Mouse (Mus musculus): ENCODE data around the gene Tmem144.
"Not testable (repeated sequence)": the region's sequence is repeated elsewhere in the genome, so short reads cannot be mapped to it uniquely, and the experiment has no call there.

The Tmem144 gene

DNA sequence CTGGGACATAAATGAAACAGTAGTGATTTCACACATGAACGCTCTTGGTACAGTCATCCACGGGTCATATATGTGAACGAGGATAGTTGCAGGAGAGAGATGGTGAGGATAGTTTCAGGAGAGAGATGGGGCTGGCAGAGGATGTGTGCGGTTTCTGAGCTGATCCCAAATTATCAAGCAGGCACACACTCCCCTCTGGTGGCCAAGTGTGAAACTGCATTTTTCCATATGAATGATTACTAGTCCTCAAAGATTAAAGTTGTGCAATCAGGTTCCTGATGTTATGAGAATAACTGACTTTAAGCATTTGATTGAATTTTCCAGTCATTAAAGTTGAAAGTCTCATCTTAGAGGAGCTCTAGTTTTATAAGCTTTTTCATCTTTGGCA lies 43.4 kb downstream of the Tmem144 start:
- peak; percentile 48 to 55 for DNase-seq (ENCODE audit: low spot score in 2 of 2)

DNA sequence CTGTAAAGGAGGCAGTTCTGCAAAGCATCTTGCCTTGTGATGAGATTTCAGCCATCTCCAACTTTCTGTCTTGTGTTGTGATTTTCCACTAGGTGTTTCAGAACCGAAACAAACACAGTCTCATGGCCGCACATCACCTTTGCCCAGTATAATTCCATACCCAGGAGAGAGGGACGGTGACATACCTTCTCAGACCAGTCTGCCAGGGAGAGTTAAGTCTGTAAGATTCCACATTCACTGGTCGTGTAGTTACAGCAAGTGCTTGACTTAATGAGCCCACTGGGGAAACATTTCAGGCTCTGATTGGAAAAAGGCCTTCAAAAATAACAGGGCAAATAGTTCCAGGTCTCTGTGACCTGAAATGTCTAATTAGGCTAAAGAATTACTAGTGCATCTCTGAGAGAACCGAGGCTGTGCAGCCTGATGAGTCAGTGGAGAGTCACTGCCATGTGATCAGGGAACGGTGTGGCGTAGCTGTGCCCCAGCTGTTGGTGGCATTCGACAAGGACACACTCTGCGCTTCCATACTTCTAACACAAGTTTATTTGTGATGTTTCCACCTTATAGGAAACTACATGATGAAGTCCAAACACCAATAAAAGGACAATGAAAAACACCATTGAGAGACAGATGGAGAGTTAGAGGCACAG lies 43.9 kb downstream of the Tmem144 start:
- no peak for DNase-seq (ENCODE audit: low spot score in 2 of 2)

DNA sequence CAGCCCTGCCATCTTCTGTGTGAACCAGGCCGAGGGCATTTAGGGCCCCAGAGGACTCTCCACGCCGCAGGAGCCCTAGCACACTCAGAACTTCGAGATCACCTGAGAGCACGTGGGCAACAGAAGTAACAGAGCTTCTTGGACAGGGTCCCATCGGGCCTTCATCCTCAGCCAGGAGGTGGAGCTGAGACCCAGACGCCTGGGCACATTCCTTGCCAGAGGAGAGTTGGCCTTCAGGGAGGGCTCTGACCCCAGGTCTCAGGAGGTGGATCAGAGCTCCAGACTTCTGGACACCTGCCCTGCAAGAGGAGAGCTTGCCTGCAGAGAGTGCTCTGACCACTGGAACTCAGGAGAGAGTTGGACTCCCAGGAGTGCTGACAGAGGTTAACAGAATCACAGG lies 51.8 kb downstream of the Tmem144 start:
- not testable (repeated sequence) for DNase-seq (ENCODE audit: low spot score in 2 of 2)

DNA sequence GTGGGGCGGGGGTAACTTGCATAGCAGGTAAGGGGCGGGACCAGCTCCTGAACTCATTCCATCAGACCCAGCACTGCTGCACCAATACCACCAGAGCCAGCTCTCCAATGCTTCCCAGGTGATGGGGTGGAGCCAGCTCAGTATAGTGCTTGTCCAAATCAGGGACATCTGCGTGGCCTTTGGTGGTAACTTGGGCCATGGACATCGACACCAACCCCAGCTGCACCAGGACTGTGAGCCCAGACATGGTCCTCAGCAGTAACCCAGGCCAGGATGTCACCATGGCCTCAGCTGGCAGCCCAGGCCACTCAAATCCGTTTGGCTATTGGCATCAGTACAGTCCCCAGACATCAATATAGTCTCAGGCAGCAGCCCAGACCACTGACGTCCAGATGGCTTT lies 60.3 kb downstream of the Tmem144 start:
- DNase-seq (ENCODE audit: low spot score in 2 of 2), result no peak

DNA sequence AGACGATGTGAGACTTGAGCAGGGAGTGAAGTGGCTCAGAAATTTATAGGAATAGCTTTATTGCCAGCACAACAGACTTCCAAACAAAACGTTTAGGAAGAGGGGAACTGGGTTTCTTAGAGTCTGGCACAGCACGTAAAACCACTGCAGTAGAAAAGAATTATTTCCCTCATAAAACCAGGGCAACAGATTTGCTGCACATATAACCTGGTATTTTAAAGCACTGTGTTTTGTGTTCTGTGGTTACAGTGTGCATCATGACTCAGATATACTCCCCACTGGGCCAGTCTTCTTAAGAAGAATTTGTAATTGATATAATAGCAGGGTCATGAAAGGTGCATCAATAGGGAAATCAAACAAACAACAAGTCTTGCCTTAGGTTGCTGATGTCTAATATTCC lies 62.2 kb downstream of the Tmem144 start:
- no peak for DNase-seq (ENCODE audit: low spot score in 2 of 2)

DNA sequence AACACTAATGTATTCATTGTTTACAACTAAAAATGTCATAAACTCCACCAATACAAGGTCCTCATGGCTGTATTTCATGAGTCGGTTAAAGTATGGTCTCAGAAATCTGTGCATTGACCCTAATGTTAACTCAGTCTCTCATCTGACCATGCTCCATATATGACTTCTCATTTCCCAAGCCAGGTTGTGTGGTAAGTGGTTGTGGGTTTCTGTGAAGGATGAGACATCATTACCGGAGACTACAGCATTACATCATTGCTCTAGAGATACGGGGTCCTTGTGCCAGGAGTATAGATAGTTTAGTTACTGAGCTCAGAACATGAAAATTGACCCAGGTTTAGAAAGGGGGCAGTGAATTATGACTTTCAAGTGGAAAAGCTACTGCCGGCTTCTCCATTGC lies 63.0 kb downstream of the Tmem144 start:
- DNase-seq (ENCODE audit: low spot score in 2 of 2), result no peak

DNA sequence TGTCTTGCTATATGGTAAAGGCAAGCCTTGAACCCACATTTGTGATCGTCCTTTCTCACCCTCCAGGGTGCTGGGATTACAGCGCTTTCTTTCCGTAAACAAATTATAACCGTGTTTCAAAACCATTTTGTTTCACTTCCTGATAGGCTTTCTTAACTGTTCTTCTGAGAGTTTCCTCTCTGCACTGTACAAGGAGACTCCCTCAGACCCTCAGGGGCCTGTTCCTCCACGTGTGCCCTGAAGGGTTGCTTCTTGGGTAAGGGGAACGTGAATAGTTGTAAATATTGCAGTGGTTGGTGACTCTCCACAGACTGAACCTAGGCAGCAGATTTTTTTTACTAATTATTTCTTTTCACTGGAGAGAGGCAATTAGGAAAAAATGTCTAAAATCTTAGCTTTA lies 63.6 kb downstream of the Tmem144 start:
- DNase-seq (ENCODE audit: low spot score in 2 of 2), result no peak

DNA sequence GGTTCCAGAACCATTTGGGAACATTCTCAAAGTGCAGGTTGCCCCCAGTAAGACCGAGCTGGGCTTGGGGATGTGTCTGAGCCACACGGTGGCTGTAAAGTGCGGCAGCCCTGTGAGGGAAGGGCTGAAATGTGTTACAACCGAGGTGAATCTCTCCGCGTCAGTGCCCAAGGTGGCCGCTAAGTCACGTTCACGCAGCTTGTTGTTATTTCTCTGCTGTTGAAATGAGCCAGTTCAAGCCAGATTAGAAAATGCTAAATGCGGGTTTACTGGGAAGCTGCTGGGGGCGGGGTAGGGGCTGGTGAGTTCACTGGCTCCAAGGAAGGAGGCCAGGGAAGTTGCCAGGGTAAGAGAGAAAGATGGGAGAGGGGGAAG lies 68.2 kb downstream of the Tmem144 start:
- no peak for DNase-seq (ENCODE audit: low spot score in 2 of 2)

DNA sequence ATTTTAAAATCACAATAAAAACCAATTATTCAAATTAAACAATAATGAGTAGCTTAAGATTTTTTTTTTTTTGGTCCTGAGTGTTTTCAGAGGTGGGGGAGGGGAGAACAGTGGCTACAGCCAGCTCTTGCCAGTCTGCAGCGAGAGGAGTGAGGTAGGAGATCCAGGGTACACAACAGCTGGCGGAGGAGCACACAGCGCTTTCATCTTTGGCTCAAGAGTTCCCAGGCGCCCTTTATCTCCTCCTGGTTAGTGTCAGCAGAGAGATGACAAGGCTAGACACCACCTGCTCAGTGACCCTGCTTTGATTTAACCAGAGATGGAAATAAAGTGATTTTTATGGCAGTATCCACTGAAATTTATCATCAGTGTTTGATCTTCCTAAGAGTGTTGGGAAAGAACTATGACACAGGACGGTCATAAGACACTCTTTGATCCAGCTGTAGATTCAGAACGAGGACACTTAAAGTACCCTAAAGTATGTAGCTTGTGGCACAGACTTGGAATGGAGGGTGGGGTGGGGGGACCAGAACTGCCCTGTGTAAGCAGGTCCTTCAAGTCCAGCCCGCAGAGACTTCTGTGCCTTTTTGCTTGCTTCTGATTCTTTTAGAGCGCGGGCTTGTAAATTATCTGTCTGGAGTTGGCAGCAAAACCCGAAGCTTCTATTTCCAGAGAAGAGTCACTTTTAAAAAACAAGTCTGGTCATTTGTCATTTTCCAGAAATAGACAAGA lies 68.8 kb downstream of the Tmem144 start:
- no peak for DNase-seq (ENCODE audit: low spot score in 2 of 2)

DNA sequence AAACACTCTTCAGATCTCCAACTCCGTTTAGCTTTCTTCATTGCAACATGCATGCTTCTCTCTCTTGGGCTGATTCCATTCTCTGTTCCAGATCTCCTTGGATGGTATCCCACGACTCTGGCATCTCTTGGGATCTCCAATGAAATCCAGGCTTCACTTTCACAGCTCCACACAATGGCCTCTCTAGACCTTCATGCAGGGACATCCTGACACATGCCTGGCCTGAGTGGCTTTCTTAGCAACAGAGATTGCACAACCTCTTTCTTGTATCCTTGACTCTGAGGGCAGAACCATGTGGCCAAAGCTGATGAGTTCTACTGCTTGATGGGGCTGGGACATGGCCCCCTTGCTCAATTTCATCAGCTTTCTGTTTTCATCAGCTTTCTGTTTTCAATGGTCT lies 79.9 kb downstream of the Tmem144 start:
- no peak for DNase-seq (ENCODE audit: low spot score in 2 of 2)
